Mouse (Mus musculus): ENCODE results near the gene Aox2. TPM values are rescaled to one million over a fixed set of nuclear protein-coding genes. Genes with fewer than 3 reads are reported as not detected.

Aox2 gene
- polyA plus RNA-seq, 1 experiment from 2014 or later: not detected

DNA sequence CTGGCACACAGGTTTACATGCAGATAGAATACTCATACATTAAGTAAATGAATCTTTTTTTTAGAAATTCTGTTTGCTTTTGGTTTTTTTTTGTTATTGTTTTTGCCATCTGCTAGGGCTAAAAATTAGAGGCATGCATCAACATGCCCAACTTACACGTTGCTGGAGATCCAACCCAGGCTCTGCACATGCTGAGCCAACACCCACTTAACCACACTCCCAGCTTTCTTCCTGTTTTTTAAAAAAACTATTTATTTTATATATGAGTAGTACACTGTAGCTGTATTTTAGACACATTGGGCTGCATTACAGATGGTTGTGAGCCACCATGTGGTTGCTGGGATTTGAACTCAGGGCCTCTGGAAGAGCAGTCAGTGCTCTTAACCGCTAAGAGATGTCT lies 137.9 kb downstream of the Aox2 start:
- no peaks in the 10 kb centered on the region for H3K9me3 ChIP-seq
- no peaks in the 10 kb centered on the region for H3K27me3 ChIP-seq
- peaks cover 85% of the 10 kb centered on the region for H3K36me3 ChIP-seq
- no peak overlapping the region for H3K4me3 ChIP-seq
- H3K4me1 ChIP-seq: peaks cover 6% of the 10 kb centered on the region
- H3K4me2 ChIP-seq (replicated peaks): no peak overlapping the region
- no peak for ATAC-seq (replicated peaks)
- no peak overlapping the region for H3K9ac ChIP-seq (replicated peaks)
- WGBS: 90% methylated on average over 2 of the region's 2 CpGs
- H3K27ac ChIP-seq (replicated peaks): no peak overlapping the region

DNA sequence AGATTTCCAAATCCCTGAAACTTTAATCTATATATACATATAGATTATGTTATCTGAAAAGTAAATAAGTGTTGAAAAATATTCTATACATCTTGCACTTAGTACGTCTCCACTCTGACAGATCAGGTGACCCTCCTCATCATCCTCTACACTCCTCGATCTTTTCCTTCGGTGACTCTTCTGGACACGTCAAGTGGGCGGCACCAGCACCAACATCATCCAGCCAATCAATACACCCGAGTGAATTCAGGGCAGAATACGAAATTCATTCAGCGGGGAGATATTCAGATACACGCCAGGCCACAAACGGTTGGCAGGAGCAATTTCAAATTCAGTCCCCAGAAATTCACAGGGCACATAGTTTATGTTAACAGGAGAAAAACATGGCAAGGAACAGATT lies 141.9 kb downstream of the Aox2 start:
- Histone ChIP-seq H3K27ac (replicated peaks) (no peak overlapping the region), H3K36me3 (peaks cover 56% of the 10 kb centered on the region), H3K27me3 (no peaks in the 10 kb centered on the region), H3K4me2 (replicated peaks) (no peak overlapping the region), H3K4me1 (peaks cover 27% of the 10 kb centered on the region), H3K9ac (replicated peaks) (no peak overlapping the region), H3K9me3 (no peaks in the 10 kb centered on the region), H3K4me3 (no peak overlapping the region)
- 86% methylated on average over 10 of the region's 10 CpGs for WGBS
- no peak for ATAC-seq (replicated peaks)

DNA sequence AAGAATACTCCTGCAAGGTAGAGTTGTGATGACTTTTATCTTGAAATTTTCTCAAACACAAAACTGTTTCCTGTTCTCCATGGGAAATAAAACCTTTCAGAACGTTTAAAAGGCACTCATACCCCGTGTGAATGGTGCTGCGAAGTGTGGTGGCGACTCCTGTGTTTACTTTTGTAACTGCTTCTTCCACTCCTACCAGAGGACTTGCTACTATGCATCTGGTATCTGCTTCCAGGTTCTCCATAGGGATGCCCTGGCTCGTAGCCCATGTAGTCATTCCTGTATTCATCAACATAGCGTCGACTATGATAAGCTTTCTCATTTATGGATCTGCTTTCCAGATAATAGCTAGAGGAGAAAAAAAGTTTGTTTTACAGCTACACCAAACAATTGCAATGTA lies 142.8 kb downstream of the Aox2 start:
- WGBS: 65% methylated on average over 7 of the region's 7 CpGs
- no peaks in the 10 kb centered on the region for H3K9me3 ChIP-seq
- no peak overlapping the region for H3K27ac ChIP-seq (replicated peaks)
- H3K36me3 ChIP-seq: peaks cover 48% of the 10 kb centered on the region
- H3K27me3 ChIP-seq: no peaks in the 10 kb centered on the region
- ATAC-seq (replicated peaks): no peak
- H3K9ac ChIP-seq (replicated peaks): no peak overlapping the region
- H3K4me2 ChIP-seq (replicated peaks): peak overlapping the region; percentile 14; the same call in 1 of the 2 replicates
- peaks cover 27% of the 10 kb centered on the region for H3K4me1 ChIP-seq
- H3K4me3 ChIP-seq: no peak overlapping the region

DNA sequence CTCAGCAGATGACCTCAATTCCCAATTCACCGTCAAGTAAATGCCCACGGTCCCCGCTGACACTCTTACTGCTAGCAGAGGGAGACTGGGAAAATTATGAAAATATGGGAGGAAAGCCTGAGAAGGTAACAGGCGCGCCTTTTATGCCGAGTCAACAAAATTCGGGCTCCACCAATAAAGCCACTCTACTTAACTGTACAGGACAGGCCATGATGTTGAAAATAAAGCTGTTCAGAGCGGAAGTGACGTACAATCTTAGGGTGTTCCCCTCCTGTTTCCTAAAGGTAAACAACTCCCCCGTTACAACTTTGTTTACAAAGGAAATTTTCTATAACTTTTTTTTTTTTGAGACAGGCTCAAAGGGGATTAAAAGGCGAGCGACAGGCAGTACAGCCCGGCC lies 144.8 kb downstream of the Aox2 start:
- peak; percentile 62 for ATAC-seq (replicated peaks)
- Histone ChIP-seq H3K4me2 (replicated peaks) (peak overlapping the region; percentile 66), H3K4me3 (peak overlapping the region; percentile 92), H3K4me1 (peaks cover 27% of the 10 kb centered on the region), H3K36me3 (peaks cover 31% of the 10 kb centered on the region), H3K27me3 (no peaks in the 10 kb centered on the region), H3K9me3 (no peaks in the 10 kb centered on the region), H3K9ac (replicated peaks) (peak overlapping the region; percentile 99), H3K27ac (replicated peaks) (peak overlapping the region; percentile 99)
- 12% methylated on average over 13 of the region's 13 CpGs for WGBS

DNA sequence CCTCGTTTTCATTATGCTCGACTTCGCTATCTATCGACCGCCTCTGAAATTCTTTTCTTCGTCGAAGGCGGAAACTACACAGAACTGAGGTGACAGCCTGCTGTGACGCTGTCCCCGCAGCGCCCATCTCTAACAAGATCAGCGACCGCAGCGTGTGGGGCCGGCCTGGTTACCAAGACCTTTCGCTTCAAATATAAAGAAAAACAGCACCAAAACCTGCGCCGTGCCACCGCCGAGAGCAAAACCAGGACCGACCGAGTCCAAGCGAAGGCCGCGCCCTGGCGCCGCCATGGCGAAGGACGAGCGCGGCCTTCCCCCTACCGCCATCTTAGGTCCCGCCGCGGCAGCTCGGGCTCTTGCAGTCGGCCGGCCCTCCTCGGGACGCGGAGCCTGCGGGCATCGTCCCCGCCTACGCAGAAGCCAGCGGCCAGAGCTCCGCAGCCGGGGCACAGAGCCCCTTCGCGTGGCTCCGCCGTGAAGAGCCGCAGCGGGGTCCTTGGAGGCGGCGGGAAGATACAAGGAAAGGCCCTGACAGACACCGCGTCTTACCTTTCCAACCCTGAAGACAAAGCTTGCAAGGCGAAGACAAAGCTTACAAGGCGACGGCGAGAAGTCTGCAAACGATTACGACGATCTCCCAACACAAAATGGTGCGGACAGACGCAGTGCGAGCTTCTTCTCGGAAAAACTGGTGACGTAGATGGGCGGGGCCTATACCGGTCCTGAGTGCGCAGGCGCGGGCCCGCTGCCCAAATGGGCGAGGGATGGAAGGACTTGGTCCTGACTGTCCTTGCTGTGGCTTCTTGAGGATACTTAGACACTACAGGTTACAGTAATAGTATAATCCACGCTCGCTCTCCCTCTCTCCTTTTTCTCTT lies 145.5 kb downstream of the Aox2 start, which contains the start of gene Clk1:
TSS of gene Clk1 (minus strand) at position 696 of the 878 bp plus-strand sequence.
- Histone ChIP-seq H3K9me3 (no peaks in the 10 kb centered on the region), H3K4me3 (peak within 1 kb of the TSS; percentile 92), H3K36me3 (peaks cover 24% of the 10 kb centered on the region), H3K4me1 (peaks cover 27% of the 10 kb centered on the region), H3K27ac (replicated peaks) (peak within 1 kb of the TSS; percentile 99), H3K27me3 (no peaks in the 10 kb centered on the region), H3K4me2 (replicated peaks) (peak within 1 kb of the TSS; percentile 66), H3K9ac (replicated peaks) (peak within 1 kb of the TSS; percentile 99)
- WGBS: under 1% methylated on average over 79 of the region's 79 CpGs
- ATAC-seq (replicated peaks): peak; percentile 95

DNA sequence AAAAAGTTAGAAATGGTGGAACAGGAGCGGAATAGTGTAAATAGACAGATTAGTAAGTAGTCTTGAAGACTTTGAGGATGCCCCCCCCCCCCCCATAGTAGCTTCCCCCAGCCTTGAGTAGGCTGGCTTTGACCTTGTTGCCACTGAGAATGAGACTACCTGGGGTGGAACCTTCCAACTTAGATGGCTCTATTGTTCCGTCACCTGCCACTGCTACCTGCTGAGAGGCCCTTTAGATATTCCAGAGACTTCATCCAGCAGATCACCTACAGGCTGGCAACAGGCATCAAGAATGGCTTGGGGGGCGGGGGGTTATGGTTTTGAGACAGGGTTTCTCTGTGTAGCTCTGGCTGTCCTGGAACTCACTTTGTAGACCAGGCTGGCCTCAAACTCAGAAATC lies 146.4 kb downstream of the Aox2 start:
- H3K9ac ChIP-seq (replicated peaks): no peak overlapping the region
- no peaks in the 10 kb centered on the region for H3K9me3 ChIP-seq
- 84% methylated on average over 3 of the region's 3 CpGs for WGBS
- peak; percentile 0; the same call in 1 of the 2 replicates for ATAC-seq (replicated peaks)
- H3K4me3 ChIP-seq: no peak overlapping the region
- H3K27ac ChIP-seq (replicated peaks): no peak overlapping the region
- H3K36me3 ChIP-seq: peaks cover 16% of the 10 kb centered on the region
- H3K4me1 ChIP-seq: peaks cover 27% of the 10 kb centered on the region
- no peak overlapping the region; the same call in 1 of the 2 replicates for H3K4me2 ChIP-seq (replicated peaks)
- H3K27me3 ChIP-seq: no peaks in the 10 kb centered on the region

Other genes with a start within 250 kb of the Aox2 start
- gene Aox1, start 248.4 kb upstream of the Aox2 start, polyA plus RNA-seq (2015; fragmentation: Nextera tagmentation; extraction: Ambion mirVana): 0.24 and 0.27 TPM in 2 replicates
- gene Aox3, start 165.2 kb upstream of the Aox2 start, polyA plus RNA-seq (2015; fragmentation: Nextera tagmentation; extraction: Ambion mirVana): 0.04 and 0.38 TPM in 2 replicates
- 1.1 and 1.3 TPM in 2 replicates for gene Aox4, start 67.9 kb upstream of the Aox2 start, polyA plus RNA-seq (2015; fragmentation: Nextera tagmentation; extraction: Ambion mirVana)
- gene Bzw1, start 114.6 kb downstream of the Aox2 start, polyA plus RNA-seq (2015; fragmentation: Nextera tagmentation; extraction: Ambion mirVana): 381 and 396 TPM in 2 replicates
- 181 and 182 TPM in 2 replicates for gene Clk1, start 145.7 kb downstream of the Aox2 start, polyA plus RNA-seq (2015; fragmentation: Nextera tagmentation; extraction: Ambion mirVana)
- gene Nif3l1, start 166.8 kb downstream of the Aox2 start, polyA plus RNA-seq (2015; fragmentation: Nextera tagmentation; extraction: Ambion mirVana): 63.4 and 65.4 TPM in 2 replicates
- gene Ppil3, start 167.2 kb downstream of the Aox2 start, polyA plus RNA-seq (2015; fragmentation: Nextera tagmentation; extraction: Ambion mirVana): 49.2 and 53.0 TPM in 2 replicates
- 30.5 and 32.9 TPM in 2 replicates for gene Orc2, start 226.8 kb downstream of the Aox2 start, polyA plus RNA-seq (2015; fragmentation: Nextera tagmentation; extraction: Ambion mirVana)

All from forebrain, embryonic 15.5 days (tissue).